Mouse (Mus musculus) hindbrain, postnatal 0 days (tissue): ENCODE measurements around the gene Ankrd7. TPM values are rescaled to one million over a fixed set of nuclear protein-coding genes. Genes with fewer than 3 reads are reported as not detected.

ENCODE experiments used
- ATAC-seq: fragments of 200-750 bp; cut with Nextera tagmentation; 2 replicates; pipeline ENCODE4 v1.8.0; 2017; ENCODE audit warnings: mild to moderate bottlenecking, moderate TSS enrichment, moderate library complexity
- DNase-seq: peaks from one replicate; pipeline ENCODE4 v3.0.0-alpha.2; 2015; ENCODE audit warnings: low spot score
- H3K27ac ChIP-seq: fragments of 300-500 bp; sonication (generic); 2 replicates; pipeline ENCODE4 v1.5.1; 2014; ENCODE audit warnings: mild to moderate bottlenecking
- H3K27me3 ChIP-seq: fragments of 300-500 bp; sonication (generic); 2 replicates; pipeline ENCODE4 v1.6.1; 2014; ENCODE audit warnings: low read length, mixed read lengths; ENCODE audit not compliant: insufficient read depth
- H3K36me3 ChIP-seq: fragments of 300-500 bp; sonication (generic); 2 replicates; pipeline ENCODE4 v1.6.1; 2014; ENCODE audit warnings: low read length, mixed read lengths; ENCODE audit not compliant: insufficient read depth
- H3K4me1 ChIP-seq: fragments of 300-500 bp; sonication (generic); 2 replicates; pipeline ENCODE4 v1.6.1; 2014; ENCODE audit warnings: antibody characterized with exemption, low read length, mixed read lengths; ENCODE audit not compliant: insufficient read depth
- H3K4me2 ChIP-seq: fragments of 300-500 bp; sonication (generic); 2 replicates; pipeline ENCODE4 v1.6.1; 2014; ENCODE audit warnings: low read depth, mild to moderate bottlenecking, low read length, moderate library complexity, mixed read lengths
- H3K4me3 ChIP-seq: fragments of 300-500 bp; sonication (generic); 2 replicates; pipeline ENCODE4 v1.5.1; 2014; ENCODE audit warnings: low read length
- H3K9ac ChIP-seq: fragments of 300-500 bp; sonication (generic); replicated peaks from 2 replicates; pipeline ENCODE4 v1.6.1; 2014; ENCODE audit warnings: mild to moderate bottlenecking, low read length, moderate library complexity, mixed read lengths
- H3K9me3 ChIP-seq: fragments of 300-500 bp; sonication (generic); 2 replicates; pipeline ENCODE4 v1.6.1; 2016; ENCODE audit warnings: low read length, mixed read lengths
- CTCF ChIP-seq: IDR thresholded peaks from 2 replicates; pipeline ENCODE4 v1.5.1; 2016; ENCODE audit warnings: antibody characterized with exemption, control low read depth, low read depth
- WGBS: fragments of 180-500 bp; shearing (Covaris S2); extraction: QIAGEN DNeasy Blood & Tissue Kit; methylation state at CpG from one replicate; pipeline ENCODE4 v1.1.7; 2014; 5-methylcytosine and 5-hydroxymethylcytosine counted together
- polyA plus RNA-seq: library from polyadenylated mRNA; unstranded; fragments of >200 nt; fragmentation: Nextera tagmentation; extraction: Ambion mirVana; gene quantifications from 2 replicates; pipeline ENCODE4 v1.2.1, GENCODE M21; 2015
- total RNA-seq: library from RNA; depleted of rRNA; stranded (reverse); fragments of >200 nt; gene quantifications from 2 replicates; pipeline ENCODE4 v1.2.3, GENCODE M21; 2014

Ankrd7 gene
- total and polyA plus RNA-seq, 2 experiments from 2014 or later, result not detected

DNA sequence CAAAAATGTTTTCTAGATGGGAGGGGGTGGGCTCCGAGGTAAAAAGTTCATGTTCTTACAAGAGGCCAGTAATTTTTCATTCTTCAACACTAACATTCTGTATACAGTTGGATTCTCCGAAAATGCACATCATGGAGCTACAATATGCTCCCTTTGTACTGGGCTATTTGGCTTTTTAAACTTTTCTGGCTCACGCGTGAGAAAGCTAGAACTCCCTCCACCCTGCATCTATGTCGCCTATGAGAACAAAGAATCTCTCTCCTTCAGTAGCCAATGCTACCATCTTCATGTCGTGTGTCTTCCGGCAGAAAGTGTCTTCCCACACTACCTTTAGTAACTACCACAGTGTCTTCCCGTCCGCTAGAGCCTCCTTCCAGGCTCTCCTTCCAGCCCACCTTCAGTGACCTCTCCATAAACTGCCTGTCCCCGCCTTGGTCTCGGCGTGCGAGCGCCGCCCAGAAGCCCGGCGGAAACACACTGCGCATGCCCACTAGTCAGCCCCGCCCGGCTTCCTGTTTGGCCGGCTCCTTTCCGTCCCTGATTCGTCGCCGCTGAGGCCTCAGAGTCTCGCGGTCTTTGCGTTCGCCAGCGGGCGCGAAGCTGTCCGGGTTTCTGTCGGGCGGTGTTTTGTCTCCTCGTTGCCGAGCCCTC is 17.9 kb upstream of the Ankrd7 start, which contains the start of gene Lsm8:
Gene Lsm8, plus strand, starts transcription at position 529 of the 651 bp plus-strand sequence.
- Histone ChIP-seq H3K4me3 (peak within 1 kb of the TSS; percentile 85), H3K4me2 (peak within 1 kb of the TSS; percentile 71), H3K9me3 (no peaks in the 10 kb centered on the region), H3K4me1 (peaks cover 12% of the 10 kb centered on the region), H3K27me3 (no peaks in the 10 kb centered on the region), H3K27ac (peak within 1 kb of the TSS; percentile 96), H3K36me3 (peaks cover 1% of the 10 kb centered on the region; the same call in 1 of the 2 replicates), H3K9ac (peak within 1 kb of the TSS; percentile 85)
- peak; percentile 12; the same call in 1 of the 2 replicates for TF ChIP-seq CTCF
- ATAC-seq, result peak; percentile 100
- peak; percentile 99 for DNase-seq
- WGBS, result under 1% methylated on average over 37 of the region's 37 CpGs

DNA sequence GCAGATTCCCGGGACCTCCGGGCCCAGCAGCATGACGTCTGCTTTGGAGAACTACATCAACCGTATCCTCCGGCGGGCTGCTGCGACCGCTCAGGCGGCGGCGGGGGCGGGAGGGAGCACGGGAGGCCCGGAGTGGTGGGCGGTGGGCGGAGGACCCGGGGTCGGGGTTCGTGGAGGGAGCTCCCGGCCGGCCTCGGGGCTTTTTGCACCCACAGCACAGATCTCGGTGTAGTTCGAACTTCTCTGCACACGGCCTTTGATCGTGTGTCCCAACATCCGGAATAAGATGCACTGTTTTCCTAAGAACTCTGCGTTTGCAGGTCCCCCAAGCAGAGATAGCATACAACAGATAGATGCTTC is 17.4 kb upstream of the Ankrd7 start:
- peaks cover 12% of the 10 kb centered on the region for H3K4me1 ChIP-seq
- peaks cover 3% of the 10 kb centered on the region; the same call in 1 of the 2 replicates for H3K36me3 ChIP-seq
- no peaks in the 10 kb centered on the region for H3K9me3 ChIP-seq
- no peak for DNase-seq
- peak overlapping the region; percentile 71 for H3K4me2 ChIP-seq
- no peaks in the 10 kb centered on the region for H3K27me3 ChIP-seq
- H3K4me3 ChIP-seq, result peak overlapping the region; percentile 85
- H3K27ac ChIP-seq, result peak overlapping the region; percentile 96
- WGBS, result under 1% methylated on average over 28 of the region's 28 CpGs
- TF ChIP-seq CTCF, result no peak
- ATAC-seq, result no peak; the same call in 1 of the 2 replicates
- peak overlapping the region; percentile 85 for H3K9ac ChIP-seq

DNA sequence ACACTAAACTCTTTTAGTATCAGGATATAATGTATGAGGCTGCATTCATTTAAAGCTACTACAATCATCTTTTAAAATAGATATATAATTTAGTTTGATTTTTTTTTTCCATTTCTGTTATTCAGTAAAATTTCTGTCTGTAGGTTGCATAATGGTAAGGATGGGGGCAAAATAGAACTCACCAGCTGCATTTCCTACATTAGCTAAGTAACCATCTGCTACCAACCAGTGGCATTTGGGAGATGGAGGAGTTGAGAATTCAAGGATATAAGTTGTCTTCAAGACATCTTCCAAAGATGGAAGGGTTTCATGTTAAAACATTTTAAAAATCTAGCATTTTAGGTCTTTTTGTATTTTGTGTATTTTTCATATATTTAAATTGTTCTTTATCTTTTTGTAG is 10.8 kb upstream of the Ankrd7 start:
- H3K4me3 ChIP-seq, result no peak overlapping the region
- H3K4me2 ChIP-seq, result no peak overlapping the region
- TF ChIP-seq CTCF, result no peak
- no peak for DNase-seq
- H3K27ac ChIP-seq, result no peak overlapping the region
- H3K4me1 ChIP-seq, result 0 out of 2 replicates have a peak, but pooled peaks cover under 1% of the 10 kb centered on the region
- ATAC-seq, result no peak
- peaks cover 22% of the 10 kb centered on the region for H3K36me3 ChIP-seq
- H3K27me3 ChIP-seq, result no peaks in the 10 kb centered on the region
- no peak overlapping the region for H3K9ac ChIP-seq
- no peaks in the 10 kb centered on the region for H3K9me3 ChIP-seq

DNA sequence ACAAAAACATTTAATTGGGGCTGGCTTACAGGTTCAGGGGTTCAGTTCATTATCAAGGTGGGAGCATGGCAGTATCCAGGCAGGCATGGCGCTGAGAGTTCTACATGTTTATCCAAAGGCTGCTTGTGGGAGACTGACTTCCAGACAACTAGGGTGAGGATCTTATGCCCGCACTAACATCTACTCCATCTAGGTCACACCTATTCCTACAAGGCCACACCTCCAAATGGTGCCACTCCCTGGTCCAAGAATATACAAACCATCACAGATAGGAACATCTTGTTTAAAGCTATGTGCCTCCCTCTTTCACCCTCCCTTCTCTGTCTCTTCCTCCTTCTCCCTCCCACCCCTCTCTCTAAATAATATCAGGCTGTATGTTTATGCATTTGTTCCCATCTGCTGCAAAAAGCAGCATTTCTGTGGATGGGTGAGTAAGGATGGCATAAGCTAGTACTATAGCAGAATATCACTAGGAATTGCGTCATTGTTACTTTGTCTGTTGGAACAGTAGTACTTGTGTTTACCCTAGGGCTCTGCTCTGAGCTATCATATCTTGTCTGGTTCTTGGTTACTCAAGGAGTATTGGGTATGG is 9.5 kb upstream of the Ankrd7 start:
- DNase-seq, result no peak
- over 99% methylated on average over 3 of the region's 3 CpGs for WGBS
- Histone ChIP-seq H3K27me3 (no peaks in the 10 kb centered on the region), H3K36me3 (peaks cover 22% of the 10 kb centered on the region), H3K9ac (no peak overlapping the region), H3K4me1 (no peaks in the 10 kb centered on the region), H3K4me2 (no peak overlapping the region), H3K4me3 (no peak overlapping the region), H3K9me3 (no peaks in the 10 kb centered on the region), H3K27ac (no peak overlapping the region)
- TF ChIP-seq CTCF, result no peak
- ATAC-seq, result 0 out of 2 replicates have a peak, but pooled peaks have one; percentile 21

DNA sequence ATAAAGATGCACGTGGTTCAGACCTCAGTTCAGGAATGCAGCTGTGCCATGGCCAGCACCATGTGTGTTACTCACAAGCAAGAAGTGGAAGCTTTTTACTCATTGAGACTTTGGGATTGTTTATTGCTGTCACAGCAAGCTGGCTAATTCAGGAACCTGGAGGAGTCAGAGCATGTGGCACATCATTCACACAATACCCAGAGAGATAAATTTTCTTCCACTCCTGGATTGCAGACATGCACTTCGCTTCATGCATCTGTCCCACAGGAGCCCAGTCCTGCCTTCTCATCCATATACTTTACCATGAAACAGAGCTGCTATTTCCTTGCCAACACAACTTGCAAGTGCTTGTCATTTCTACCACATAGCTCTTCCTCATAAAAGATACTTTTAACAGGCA is 22.9 kb downstream of the Ankrd7 start:
- no peak overlapping the region for H3K4me2 ChIP-seq
- WGBS, result 71% methylated on average over 2 of the region's 2 CpGs
- H3K4me3 ChIP-seq, result no peak overlapping the region
- ATAC-seq (no peak), DNase-seq (no peak)
- no peak overlapping the region for H3K9ac ChIP-seq
- no peaks in the 10 kb centered on the region for H3K9me3 ChIP-seq
- H3K27ac ChIP-seq, result no peak overlapping the region
- no peaks in the 10 kb centered on the region for H3K4me1 ChIP-seq
- TF ChIP-seq CTCF, result no peak
- H3K27me3 ChIP-seq, result no peaks in the 10 kb centered on the region
- H3K36me3 ChIP-seq, result no peaks in the 10 kb centered on the region

DNA sequence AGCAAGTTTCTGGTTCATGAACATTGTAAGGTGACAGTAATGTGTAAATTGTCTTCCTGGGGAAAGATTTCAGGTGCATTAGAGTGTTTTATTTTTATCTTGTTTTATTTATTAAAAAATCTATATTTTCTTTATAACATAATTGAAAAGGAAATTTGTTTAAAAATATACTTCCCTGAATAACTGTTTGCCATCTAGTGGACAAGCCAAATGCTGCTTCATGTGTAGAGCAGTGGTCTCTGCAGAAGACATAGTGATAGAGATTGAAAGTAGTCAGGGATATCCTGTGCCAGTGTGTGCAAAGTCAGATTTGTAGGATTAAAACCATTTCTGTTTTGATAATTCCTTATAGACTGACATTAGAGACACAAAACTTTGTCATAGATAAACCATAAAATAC is 28.0 kb downstream of the Ankrd7 start:
- no peak for TF ChIP-seq CTCF
- ATAC-seq, result no peak
- H3K27ac ChIP-seq, result no peak overlapping the region
- no peaks in the 10 kb centered on the region for H3K27me3 ChIP-seq
- DNase-seq, result no peak
- no peak overlapping the region for H3K4me2 ChIP-seq
- no peaks in the 10 kb centered on the region for H3K36me3 ChIP-seq
- no peak overlapping the region for H3K4me3 ChIP-seq
- no peaks in the 10 kb centered on the region for H3K9me3 ChIP-seq
- H3K4me1 ChIP-seq, result no peaks in the 10 kb centered on the region
- H3K9ac ChIP-seq, result no peak overlapping the region

DNA sequence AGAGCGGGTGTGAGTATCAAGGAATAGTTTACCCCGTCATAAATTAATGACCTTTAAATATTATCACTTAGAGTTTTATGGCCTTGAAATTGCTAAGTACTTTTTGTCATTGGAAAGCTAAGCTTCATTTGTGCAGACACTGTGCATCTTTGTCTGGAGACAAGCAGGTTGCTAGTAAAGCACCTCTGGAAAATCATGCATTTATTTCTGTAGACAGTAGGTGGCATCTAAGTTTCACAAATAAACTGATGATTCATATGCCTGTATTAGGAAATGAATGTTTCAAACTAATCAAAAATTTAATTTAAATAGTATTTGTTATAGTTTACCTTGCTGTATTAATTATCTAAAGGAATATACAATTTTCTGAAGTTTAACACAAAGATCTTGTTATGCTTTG is 41.1 kb downstream of the Ankrd7 start:
- Histone ChIP-seq H3K4me2 (no peak overlapping the region), H3K4me1 (no peaks in the 10 kb centered on the region), H3K36me3 (no peaks in the 10 kb centered on the region), H3K4me3 (no peak overlapping the region), H3K27me3 (no peaks in the 10 kb centered on the region), H3K9ac (no peak overlapping the region), H3K27ac (no peak overlapping the region), H3K9me3 (no peaks in the 10 kb centered on the region)
- peak; percentile 59 for TF ChIP-seq CTCF
- DNase-seq (peak; percentile 66), ATAC-seq (no peak)
- WGBS, result 91% methylated on average over 2 of the region's 2 CpGs
